Mouse (Mus musculus): ENCODE results near the gene Pacs1.

DNA sequence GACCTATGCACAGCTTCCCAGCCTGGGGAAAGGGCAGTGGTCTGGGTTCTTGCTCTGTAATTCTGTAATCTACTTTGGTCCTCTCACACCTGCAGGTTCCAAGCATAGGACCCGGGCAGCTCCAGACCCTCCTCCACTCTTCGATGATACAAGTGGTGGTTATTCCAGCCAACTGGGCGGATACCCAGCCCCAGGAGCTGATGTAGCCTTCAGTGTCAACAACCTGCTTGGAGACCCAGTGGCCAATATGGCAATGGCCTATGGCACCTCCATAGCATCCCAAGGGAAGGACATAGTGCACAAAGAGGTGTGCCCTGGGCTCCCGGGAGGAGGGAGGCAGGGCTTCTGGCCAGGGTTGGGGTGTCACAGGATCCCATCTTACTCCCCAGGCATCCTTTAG lies 183.6 kb downstream of the Pacs1 start:
- no peak for TF ChIP-seq POLR2A (IDR thresholded peaks at IDR 0.05; ENCODE audit: extremely low read depth, insufficient read depth, low read length)
- TF ChIP-seq CTCF (IDR thresholded peaks at IDR 0.05; ENCODE audit: extremely low read depth, insufficient read depth, low read length), result no peak

All from cortical plate, adult 2 months (tissue).